Mouse (Mus musculus): ENCODE measurements around the gene Borcs8.

Borcs8 gene

DNA sequence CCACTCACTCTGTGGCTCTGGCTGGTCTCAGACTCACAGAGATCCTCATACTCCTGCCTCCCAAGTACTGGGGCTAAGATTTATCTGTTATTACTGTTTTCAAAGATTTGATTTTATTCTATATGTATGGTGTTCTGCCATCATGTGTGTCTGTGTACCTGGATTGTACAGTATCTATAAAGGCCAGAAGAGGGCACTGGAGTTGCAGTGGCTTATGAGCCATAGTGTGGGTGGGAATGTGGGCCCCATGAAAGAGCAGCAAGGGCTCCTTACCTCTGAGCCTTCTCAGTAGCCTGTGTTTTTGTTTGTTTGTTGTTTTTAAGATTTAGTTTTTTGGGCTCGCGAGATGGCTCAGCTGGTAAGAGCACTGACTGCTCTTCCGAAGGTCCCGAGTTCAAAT, 39.8 kb downstream of the Borcs8 start:
- no peak for DNase-seq (ENCODE audit: low spot score)

DNA sequence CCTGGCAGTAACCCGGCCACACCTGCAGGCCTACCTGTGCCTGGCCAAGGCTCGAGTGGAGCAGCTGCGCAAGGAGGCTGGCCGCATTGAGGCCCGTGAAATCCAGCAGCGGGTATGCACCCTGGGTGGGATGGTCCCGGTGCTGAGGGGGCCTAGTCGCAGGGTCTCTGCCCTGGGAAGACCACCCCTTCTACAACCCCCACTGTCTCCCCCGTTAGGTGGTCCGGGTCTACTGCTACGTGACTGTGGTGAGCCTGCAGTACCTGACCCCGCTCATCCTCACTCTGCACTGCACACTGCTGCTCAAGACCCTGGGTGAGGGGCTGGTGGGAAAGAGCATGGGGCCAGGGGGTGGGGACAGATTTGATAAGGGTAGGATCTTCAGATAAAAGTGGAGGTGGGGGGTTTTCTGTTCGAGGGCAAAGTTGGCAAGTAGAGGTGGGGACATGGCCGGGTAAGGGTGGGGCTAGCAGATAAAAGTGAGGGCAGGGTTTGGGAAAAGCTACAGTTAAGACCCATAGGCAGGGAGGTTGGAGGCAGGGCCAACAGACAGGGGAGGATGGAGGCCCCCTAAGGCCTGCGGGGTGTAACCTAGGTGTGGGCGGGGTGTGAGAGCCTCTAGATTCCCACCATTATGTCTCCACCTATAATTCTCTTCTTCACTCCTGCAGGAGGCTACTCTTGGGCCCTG, 42.1 kb downstream of the Borcs8 start:
- DNase-seq (ENCODE audit: low spot score) = no peak

DNA sequence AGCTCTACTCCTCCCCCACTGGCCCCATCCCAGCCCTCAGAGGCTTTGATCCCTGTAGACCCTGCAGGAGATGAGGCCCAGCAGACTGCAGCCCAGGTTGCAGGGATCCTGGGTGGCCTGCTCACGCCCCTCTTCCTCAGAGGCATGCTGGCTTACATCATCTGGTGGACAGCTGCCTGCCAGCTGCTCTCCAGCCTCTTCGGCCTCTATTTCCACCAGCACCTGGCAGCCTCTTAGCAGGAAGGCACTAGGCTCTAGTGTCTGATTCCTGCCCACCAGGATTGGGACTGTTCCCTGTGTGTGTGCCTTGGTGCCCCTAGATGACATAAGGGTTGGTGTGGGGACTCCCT, 42.6 kb downstream of the Borcs8 start:
- no peak for DNase-seq (ENCODE audit: low spot score)

DNA sequence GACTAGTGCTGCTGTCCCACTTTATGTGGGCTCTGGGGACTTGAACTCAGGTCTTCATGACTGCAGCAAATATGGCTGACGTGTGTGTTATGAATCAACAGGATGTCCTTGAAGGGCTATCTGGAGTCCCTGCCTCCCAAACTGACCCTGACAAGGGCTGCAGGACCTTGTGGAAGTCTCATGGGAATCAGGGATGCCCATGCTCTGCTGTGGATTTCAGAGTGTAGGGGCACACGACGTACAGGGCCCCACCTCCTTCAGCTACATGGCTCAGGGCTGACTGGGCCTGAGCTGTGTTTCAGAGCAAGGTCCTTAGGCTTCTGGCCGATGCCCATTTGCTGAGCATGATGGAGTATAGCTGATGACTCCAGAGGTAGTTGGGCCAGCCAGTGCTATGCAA, 43.9 kb downstream of the Borcs8 start:
- DNase-seq (ENCODE audit: low spot score) = no peak

DNA sequence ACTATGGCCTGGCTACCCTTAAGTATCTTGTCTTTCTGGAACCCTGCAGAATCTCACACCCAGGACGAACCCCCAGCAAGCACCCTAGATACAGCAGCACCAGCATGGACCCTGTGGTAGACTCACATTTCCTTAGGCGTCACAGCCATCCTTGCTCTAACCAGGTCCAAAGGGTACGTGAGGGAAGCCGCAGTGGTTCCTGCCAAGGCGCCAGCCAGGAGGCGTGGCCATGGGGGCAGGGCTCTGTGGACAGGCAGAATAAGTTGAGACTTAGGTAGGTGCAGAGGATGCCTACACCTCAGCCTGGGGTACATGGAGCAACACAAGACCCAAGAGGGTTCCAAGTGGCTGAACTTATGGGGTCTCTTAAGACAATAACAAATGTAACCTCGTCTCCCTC, 49.4 kb downstream of the Borcs8 start:
- DNase-seq (ENCODE audit: low spot score) = no peak

DNA sequence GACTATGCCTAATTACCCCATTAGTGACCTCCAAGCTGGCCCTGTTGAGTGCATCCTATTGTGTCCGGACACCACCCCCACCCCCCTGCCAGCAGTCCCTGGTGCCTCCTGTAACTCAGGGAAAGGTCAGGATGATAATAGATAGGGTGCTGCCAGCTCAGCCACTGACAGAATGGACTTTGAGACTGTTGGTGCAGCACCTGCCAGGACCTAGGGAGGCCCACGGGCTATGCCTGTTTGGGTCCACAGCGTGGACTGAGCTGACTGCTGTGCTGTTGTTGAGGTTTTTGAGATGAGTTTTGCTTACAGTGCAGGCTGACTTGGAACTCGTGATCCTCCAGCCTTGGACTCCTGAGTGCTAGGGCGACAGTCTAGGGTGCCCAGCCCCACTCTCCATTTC, 53.9 kb downstream of the Borcs8 start:
- no peak for DNase-seq (ENCODE audit: low spot score)

DNA sequence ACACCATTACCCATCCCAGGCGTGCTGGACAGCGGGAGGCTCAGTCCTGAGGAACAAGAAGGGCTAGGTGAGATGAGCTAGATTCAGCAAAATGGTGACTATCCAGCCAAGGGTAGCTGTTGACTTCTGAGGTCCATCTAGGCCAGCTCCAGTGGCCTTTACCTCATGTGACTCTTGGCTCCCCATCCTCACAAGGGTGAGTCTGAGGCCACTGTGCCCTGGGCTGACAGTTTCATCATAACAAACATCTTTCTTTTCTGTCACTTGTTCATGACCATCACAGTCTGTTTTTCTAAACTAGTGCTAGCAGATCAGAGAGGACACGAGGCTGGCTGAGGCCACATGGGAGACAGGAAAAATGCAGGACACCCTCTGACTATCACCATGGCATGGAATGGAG, 54.9 kb downstream of the Borcs8 start:
- no peak for DNase-seq (ENCODE audit: low spot score)

DNA sequence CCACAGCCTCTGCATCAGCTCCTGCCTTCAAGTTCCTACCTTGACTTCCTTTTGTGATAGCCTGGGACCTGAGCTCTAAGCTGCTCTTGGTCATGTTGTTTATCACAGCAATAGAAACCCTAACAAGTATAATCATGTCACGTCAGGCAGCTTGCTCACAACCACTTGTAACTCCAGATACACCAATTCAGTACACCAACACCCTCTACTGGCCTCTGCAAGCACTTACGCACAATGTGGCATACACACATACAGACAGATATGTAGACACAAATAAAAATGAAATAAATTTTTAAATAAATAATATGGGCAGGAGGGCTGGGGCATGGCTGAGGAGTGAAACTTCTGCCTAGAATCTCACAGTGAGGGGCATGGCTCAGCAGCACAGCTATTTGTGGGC, 56.5 kb downstream of the Borcs8 start:
- DNase-seq (ENCODE audit: low spot score) = no peak

Measured in spleen, adult 12 weeks (tissue).